Mouse (Mus musculus): ENCODE measurements around the gene Pxmp4.

Pxmp4 gene

DNA sequence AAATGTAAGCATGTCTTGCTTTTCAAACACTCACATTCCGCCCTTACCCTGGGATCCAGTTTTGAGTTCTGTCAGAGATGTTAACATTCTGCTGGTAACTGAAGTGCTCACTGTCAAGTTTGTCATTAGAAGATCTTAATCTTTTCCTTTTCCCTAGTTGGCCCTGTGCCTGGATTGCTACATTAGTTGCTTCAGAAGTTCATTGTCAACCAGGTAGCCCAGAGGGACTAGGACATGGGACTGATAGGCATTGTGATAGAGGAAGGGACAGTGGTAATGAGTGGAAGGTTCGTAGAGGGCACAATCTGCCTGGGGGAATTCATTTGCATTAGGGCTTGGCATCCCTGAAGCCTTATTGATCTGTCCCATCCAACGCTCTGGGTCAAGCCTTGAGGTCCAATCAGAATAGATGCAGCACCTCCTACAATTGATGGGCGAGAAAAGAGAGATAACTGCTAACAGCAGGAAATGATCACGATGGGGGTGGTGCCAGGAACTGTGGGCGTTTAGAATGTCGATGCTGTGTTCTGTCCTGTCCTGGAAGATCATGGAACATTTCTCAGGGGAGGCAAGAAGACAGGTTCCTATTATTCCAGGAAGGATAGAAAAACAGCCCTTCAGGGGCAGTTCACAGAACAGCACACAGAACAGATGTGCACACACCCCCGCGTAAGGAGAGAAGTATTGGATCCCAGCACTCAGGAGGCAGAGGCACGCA, 5.7 kb upstream of the Pxmp4 start:
- DNase-seq: no peak

DNA sequence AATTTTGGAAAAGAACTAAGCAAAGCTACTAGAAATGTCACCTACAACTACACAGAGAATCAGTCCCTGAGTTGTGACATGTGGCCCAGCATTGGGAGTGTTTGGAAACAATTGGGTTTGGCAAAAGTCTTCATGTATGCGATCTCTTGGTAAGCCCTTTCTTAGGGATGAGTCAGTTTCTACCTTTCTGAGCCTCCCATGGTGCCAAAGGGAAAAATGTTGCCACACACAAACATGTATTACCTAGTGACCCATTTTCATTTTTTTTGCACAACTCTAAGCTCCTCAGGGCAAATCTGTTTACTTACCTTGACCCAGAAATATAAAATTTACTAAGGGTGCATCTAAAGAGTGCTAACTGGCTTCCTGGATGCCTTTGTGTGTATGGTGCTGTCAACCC, 3.5 kb upstream of the Pxmp4 start:
- DNase-seq: no peak

DNA sequence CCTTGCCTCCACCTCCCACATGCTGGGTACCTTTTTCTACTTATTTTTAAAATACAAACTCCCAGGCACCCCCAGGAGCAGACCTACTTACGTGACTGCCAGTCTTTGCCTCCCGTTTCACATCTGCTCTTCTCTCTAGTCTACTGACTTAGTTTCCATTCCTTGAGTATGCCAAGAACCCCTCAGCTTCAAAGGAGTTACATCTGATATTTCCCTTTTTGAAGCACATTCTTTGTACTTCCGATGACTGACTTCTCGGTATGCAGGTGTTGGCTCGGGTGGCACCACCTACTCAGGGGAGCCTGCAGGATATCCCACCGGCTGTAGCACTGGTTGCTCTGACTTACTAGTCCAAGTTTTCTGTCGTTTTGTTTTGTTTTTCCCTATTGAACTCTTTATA, 648 bp upstream of the Pxmp4 start:
- DNase-seq: no peak

DNA sequence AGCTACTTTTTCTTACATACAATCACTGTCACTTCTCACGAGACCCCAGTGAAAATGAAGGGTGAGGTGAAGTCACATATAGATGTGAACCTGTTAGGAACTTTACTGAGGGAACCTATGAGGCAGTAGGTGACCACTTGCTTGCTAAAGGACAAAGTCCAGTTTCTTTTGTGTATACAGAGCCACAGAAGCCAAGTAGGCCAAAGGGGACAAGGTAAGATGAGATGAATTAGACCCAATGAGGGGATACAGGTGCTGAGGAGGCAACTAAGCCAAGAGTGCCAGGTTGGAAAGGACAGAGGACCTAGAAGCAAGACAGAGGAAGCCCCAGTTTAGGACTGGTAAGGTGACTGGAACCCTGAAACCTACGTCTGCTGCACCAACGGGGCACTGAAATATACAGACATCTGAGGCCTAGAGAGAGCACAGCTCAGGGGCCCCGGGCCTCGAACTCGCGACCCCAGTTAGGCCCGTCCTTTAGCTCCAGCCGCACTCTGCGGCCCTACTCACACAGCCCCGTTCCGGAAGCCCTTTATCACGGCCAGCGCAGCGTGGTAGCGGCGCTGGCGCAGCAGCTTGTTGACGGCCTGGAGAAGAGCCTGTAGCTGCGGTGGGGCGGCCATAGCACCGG, 386 bp downstream of the Pxmp4 start:
- DNase-seq: no peak

DNA sequence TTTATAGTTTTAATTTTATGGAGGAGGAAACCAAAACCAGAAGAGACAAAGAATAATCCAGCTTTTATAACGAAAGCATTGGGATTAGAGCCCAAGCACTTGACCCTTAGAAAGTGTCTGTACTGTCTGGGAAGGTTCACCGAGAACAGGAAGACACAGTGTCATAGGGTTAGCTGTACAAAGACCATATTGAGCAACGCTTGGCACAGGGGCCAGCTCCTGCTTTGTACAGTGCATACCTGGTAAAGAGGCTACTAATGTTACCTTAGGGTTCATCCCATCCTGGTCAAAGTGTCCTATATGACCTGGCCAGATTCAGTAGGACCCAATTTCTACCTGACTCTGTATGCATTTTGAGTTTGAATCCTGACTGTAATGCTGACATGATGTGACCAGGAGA, 2.2 kb downstream of the Pxmp4 start:
- no peak for DNase-seq

DNA sequence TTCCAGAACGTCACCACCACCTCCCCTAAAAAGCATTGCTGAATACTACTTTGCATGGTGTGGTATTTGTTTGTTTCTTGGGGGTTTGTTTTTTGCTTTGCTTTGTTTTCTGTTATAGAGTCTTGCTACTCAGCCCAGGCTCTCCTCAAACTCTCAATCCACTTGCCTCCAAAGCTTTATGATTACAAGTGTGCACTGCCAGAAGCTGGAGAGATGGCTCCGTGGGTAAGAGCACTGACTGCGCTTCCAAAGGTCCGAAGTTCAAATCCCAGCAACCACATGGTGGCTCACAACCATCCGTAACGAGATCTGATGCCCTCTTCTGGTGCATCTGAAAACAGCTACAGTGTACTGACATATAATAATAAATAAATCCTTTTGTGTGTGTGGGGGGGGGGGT, 2.9 kb downstream of the Pxmp4 start:
- DNase-seq: no peak

DNA sequence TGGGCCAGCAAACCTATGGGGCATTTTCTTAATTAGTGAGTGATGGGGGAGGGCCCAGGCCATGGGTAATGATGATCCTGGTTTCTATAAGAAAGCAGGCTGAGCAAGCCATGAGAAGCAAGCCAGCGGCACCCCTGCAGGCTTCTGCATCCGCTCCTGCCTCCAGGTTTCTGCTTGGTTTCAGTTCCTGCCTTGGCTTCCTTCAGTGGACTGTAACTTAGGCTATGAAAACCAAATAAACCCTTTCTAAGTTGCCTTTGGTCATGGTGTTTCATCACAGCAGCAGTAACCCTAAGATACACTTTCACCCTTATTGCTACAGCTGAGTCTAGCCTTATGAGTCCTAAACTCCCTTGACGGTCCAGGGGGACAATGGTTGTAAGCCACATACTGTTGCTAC, 6.1 kb downstream of the Pxmp4 start:
- no peak for DNase-seq

DNA sequence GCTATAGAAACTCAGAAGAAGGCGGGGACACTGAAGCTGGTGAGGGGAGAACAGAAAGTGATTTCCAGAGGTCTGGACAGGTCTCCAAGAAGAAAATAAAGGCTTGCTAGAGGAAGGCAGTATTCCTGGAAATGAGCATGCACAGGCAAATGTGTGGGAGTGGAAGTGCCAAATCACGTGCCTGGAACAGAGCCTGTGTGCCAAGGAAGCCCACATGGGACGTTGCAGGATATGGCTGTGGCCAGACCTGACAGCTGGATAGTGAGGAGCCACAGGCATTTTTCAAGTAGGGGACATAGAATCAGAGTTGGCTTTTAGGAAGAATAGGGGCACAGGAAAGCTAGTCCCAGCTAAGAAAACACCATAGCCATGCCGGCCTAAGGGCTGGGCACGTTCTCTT, 7.7 kb downstream of the Pxmp4 start:
- no peak for DNase-seq

DNA sequence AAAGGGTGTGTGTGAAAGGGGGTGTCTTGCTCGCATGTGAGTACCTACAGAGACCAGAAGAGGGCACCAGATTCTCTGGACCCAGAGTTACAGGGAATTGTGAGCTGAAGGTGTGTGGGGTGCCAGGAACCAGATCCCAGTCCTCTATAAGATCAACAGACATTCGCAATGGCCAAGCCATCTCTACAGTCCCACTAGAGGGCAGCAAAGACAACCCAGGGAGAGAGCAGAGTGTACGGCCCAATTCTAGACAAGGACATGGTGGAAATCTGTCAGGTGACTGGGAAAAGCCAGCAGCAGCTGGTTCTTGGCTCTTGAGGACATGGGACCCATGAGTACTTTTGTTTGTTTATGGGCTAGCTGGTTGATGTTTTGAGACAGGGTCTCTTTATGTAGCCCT, 10.5 kb downstream of the Pxmp4 start:
- no peak for DNase-seq

DNA sequence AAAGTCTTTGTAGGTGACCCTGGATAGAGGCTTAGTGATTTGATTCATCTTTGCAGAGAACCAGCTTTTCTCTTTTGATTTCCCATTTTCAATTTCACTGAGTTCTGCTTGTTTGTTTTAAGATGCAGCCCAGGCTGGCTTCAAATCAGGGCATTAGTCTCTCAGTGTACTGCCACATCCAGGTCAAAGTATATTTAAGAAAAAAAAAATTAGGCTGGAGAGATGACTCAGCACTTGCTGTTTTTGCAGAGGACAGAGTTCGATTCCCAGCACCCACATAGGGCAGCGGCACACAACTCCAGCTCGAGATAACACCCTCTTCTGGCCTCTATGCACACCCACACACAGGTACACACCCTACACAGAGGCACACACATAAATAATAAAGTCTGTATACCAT, 12.3 kb downstream of the Pxmp4 start:
- no peak for DNase-seq

DNA sequence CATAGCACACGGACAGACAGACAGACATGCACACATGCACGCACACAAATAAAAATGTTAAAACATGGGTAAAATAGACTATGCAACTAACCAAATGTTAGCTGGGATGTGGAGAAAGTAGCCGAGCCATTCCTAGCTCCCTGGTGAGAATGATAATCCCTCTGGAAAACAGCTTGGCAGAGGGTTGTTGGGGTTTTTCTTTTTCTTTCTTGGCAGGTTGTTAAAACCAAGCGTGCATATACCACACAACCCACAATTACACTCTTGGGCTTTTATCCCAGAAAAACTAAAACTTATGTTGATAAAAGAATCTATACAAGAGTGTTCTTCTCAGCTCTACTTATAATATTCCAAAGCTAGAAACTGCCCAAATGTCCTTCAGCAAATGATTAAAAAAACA, 14.5 kb downstream of the Pxmp4 start:
- DNase-seq: no peak

DNA sequence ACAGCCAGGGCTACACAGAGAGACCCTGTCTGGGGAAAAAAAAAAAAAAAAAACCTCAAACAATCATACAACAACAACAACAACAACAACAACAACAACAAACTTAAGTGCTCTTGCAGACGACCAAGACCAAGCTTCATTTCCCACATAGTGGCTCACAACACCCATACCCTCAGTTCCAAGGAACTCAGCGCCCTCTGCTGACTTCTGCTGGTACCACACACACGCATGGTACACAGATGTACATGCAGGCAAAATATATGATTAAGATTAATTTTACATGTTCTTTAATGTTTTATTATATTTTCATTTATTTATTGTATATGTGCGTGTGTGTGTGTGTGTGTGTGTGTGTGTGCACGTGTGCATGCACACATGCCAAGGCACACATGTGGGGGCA, 17.1 kb downstream of the Pxmp4 start:
- DNase-seq: peak; percentile 80

DNA sequence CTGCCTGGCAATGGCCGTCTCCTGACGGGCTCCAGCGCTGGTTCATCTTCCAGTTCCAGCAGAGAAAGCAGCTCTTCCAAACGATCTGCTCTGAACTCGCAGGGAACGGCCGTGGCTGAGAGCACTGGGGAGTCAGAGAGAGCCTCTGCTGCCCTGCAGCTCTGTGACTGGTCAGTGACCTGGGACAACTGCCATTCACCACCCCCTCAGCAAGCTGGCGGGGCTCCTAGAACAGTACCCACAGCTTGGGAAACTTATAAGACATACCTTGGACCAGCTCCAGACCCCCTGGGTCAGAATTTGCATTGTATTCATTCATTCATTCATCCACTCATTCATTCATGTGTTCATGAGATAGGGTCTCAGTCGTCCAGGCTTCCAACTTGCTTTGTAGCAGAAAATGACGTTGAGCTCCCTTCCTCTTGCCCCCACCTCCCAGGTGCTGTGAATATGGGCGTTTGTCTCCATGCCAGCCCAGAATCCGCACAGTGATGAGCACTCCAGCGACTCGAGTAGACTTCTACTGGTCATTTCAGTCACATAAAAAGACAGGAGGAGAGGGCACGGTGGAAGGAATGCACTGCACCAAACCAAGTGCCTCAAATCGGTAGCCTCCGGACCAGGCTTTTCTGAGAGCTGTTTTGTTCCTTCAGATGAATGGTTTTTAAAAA, 18.4 kb downstream of the Pxmp4 start:
- no peak for DNase-seq

DNA sequence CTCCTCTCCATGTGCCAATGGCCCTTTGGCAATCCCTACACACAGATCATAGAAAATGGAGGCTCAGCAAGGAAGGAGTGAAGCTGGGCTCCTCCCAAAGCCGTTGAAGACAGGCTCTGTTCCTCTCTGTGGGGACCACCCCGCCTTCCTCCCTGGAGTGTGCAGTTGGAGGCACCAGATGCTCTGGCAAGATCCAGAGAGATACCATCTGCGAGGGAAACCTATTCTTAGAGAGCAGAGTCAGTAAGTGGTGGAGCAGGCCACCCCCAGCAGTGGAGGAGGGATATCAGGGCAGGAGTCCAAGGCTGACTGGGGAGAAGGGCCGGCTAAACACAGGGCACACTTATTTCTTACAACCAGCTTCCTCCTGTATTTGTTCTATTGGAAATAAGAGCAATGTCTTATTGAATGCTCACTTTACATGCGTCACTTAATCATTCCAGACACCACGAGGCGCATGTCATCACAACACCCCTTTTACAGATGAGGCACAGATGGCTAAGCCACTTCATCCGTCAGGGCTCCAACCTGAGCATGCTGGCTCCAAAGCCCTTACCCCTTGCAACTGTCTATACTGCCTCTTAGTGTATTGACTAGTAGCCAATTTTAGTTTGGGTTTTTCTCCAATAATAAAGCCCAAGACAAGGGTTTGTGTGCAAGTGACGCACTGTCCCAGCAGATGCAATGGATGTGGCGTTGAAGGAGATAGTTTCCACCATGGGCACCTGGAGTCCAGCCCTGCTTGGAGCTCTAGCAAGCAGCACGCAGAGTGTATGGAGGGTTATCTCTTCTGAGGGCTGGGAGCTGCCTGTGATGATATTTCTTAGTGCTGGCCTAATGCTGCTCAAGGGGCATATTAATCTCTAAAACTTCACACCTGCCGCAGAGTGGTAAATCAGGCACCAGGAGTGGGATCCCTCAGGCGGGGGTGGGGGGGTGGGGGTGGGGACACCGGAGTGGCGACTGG, 19.3 kb downstream of the Pxmp4 start:
- DNase-seq: peak; percentile 72

DNA sequence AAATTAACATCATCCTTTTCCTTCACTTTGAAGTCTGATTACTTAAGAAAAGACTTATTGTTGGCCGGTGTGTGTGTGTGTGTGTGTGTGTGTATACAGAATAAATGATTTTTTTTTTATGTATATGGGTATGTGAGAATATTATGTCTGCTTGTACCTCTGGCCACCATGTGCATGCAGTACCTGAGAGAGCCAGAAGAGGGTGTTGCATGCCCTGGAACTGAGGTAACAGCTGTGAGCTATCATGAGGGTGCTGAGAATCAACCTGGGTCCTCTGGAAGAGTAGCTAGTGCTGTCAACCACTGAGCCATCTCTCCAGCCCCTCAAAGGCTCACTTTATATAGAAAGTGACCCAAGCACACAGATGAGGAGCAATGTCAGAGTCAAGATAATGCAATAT, 22.1 kb downstream of the Pxmp4 start:
- DNase-seq: no peak

DNA sequence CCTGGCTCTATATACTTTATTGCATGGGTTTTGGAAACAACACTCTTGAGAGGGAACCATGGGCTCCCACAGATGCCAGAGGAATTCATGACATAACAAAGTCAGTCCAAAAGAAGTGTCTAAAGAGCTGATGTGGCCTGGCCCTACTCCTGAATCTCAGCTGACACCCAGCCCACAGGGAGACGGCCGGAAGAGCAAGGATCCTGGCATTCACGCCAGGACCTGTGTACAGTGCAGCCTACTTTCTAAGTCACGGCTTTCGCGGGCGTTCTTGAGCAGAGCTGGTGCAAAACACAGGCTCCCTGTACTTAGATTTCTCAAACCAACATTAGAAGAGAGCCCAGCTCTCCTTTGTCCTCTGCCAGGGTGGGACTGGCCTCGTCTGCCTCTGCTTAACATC, 22.9 kb downstream of the Pxmp4 start:
- no peak for DNase-seq

DNA sequence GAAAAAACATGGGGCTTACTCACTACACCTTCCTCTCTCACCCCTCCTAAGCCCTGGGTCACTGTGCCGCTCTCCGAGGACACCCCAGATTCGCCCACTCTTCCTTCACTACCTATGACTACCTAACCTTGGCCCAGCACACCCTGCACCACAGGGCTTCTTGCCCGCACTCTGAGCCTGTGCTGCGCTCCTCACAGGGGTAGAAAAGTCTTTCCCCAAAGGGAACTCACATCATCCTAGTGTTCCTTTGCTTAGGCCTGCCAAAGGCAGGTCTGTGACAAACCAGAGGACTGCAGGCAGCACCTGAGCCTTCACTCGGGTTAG, 25.8 kb downstream of the Pxmp4 start:
- DNase-seq: no peak

DNA sequence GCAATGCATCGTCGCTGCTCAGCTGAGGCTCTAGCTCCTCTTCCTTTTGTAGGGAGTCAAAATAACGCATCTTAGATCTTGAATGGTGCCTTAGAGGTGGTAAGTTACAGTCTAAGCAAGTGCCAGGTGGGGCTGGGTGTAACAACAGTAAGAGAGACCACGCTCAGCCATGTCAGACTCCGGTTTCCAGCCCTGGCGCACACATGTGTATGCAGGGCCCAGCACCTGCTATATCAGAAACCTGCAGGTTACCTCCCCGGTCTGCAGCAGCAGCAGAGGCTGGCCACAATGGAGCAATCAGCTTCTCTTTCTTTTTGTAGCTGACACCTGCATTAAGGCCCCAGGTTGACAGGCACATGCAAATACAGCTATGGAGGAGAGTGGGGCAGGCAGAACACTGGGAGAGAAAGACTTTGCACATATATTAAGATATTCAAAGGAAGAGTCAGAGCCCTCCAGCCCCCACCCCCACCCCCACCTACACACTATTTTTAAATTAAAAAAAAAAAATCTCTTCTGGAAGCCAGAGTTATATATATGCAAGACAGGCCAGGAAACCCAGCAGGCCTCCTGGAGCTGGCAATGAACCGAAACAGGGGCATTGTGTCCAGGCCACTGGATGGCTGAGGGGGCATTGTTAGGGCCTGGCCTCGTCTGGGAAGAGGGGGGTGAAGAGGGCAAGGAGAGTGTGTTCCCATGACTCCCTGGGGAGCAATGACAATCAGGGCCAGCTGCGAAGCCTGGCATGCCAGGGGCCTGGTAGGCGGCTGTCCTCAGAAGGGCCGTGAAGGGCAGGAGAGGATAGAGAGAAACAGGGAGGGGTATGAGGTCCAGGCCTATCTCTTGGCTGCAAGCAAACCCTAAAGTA, 26.4 kb downstream of the Pxmp4 start:
- DNase-seq: no peak

DNA sequence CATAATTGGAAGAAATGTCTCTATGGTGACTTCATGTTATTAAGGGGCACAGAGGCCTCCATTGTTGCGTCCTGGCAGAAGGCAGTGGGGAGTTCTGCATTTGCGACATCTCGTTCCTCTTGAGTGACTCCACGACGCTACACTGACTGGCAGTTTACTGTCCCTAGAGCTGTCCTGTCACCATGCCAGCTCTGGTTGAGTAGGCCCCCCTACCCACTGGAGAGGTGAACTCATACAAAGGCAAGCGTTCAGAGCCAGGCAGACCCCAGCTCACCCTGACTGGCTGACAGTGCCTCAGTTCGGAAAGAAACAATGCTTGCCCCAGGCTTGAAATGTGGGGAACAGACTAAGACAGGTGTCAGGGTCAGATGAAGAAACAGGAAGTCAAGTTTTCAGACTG, 29.2 kb downstream of the Pxmp4 start:
- DNase-seq: no peak

DNA sequence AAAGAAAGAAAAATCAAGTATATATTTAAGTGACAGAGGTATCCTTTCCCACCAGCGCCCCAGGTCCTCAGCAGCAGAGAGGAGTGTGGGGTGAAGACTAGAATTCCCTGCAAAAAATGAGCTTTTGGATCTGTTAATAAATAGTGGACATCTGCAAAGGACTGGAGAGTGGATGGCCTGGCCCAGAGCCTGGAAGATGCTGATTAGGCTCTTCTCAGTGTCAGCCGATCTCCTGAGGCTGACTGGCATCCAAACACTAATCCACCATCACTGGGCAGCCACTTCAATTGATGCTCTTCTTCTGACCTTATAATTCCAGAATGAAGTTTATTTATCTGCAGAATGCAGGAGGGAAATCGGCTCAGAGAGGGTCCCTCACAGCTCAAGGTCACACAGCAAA, 30.5 kb downstream of the Pxmp4 start:
- no peak for DNase-seq

DNA sequence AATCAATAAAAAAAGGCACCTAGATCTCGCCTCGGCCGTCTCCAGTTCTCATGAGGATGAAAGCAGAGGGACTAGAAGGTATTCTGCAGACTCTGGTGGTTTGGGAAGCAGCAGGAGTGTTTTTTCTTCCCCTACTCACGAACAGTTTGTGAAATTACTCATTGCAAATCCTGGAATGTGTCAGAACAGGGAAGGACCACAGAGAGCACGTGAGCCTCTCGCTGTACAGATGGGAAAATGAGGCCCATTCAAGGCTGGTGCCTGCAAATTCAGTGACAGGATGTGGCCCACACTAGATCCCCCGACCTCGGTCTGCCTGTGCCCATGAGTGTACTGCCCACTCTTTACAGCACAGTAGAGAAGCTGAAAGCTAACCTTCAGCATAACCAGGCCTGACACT, 31.5 kb downstream of the Pxmp4 start:
- DNase-seq: no peak

DNA sequence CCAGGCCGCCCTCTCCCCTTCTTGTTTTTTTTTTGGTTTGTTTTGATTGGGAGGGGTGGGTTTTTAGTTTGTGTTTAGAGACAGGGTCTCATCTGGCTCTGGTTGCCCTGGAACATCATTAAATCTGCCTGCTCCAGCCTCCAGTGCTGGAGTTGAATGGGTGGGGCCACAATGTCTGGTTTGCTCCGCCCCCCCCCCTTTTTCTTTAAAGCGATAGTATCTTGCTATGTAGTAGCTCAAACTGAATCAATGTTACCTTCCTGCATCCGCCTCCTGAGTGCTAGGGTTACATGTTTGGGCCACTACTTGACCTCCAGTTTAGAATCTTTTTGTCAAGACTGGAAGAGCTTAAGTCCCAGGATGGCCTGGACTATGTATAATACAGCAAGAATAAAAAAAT, 32.2 kb downstream of the Pxmp4 start:
- DNase-seq: no peak

DNA sequence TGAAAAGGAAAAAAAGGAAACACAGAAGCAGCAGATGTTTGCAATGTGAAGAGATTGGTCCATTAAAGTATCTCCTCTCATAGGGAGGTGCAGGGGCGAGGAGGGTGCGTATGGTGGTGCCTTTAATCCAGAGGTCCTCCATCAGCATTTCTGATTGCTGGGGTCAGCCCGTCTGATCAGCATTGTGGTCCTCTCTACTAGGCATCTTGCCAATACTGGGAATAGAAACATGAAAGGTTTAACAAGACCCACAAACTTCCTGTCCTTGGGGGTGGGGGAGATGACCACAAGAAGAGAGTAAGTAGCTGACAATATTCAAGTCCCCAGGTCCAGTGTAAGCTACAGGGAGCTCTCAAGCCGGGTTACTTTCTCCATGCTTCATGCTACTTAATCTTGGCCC, 32.8 kb downstream of the Pxmp4 start:
- no peak for DNase-seq
